Mouse (Mus musculus) heart, adult 2 months (tissue): ENCODE data around the gene Ccdc13.

Experiments
- CTCF ChIP-seq: fragments of 200-600 bp; IDR thresholded peaks from 2 replicates; pipeline ENCODE4 v1.8.1; 2022; ENCODE audit warnings: antibody characterized with exemption, mild to moderate bottlenecking, moderate library complexity
- EP300 ChIP-seq: fragments of 200-500 bp; IDR thresholded peaks from 2 replicates; pipeline ENCODE4 v1.6.1; 2011; ENCODE audit warnings: low read depth, low read length, control low read depth; ENCODE audit not compliant: insufficient read depth

DNA sequence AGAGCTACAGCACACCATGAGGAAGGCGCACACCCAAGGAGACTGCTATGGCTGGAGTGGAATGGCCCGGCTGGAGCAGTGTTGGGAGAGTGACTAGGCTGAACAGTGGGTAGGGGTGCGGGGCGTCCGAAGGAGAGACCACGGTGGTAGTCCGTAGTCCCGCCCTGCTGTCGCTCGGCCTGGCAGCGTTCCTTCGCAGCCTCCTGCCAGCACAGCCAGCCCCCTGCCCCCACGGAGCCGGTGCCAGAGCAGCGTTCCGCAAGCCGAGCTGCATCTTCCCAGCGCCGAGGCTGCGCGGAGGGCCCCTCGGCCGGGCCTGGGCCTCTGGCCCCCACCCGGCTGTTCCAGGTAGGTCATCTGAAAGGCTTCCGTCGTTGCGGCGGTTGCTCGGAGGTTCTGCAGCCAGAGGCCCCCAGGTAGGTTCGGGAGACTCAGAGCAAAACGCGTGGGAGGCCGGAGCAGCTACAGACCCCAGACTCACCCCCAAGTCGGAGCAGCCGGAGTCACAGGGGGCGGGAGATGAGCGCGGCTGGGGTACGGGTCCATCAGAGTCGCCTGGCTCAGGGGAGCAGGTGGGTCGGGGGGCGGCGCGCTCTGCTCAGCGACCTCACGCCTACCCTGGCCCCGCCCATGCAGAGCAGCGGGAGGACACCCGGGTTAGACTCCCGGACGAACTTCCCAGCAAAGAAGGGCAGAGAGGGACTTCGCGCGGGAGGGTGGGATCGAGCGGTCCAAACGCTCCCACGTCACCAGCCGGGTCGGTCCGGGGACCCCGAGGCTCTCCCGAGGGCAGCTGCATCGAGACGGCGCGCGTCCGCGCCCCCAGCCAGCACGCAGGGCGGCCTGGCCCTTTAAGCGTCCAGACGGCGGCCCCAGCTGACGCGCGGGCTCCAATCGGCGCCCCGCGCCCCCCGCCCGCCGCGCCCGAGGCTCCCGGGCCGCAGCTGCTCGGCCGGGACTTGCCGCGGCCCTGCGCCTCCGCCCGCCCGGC, 79.9 kb downstream of the Ccdc13 start, which contains the start of gene Zfp651:
- TF ChIP-seq EP300 (no peak), CTCF (no peak)
